Mouse (Mus musculus): ENCODE results near the gene Madd. TPM values are rescaled to one million over a fixed set of nuclear protein-coding genes. Genes with fewer than 3 reads are reported as not detected.

Madd gene
- polyA plus RNA-seq, 1 experiment from 2014 or later = 14.8 TPM

- no peaks in the 10 kb centered on the region for H3K9me3 ChIP-seq (replicated peaks)
- no peak overlapping the region for H3K4me2 ChIP-seq (replicated peaks)
- ATAC-seq (ENCODE audit: insufficient number of reproducible peaks, low FRiP score, low TSS enrichment, low read depth) = no peak
- no peaks in the 10 kb centered on the region for H3K27me3 ChIP-seq
- no peak overlapping the region for H3K9ac ChIP-seq
- no peaks in the 10 kb centered on the region for H3K4me1 ChIP-seq
- no peak overlapping the region for H3K4me3 ChIP-seq (replicated peaks)
- H3K36me3 ChIP-seq = no peaks in the 10 kb centered on the region
- 61% methylated on average over 6 of the region's 6 CpGs for WGBS
- no peak overlapping the region for H3K27ac ChIP-seq (replicated peaks)
These were observed 93.4 kb downstream of the Madd start for GRCm38 (mm10) chr2:91090208-91090607.

GRCm38 (mm10) chr2:91088987-91089386 is 94.7 kb downstream of the Madd start:
- H3K27ac ChIP-seq (replicated peaks) = no peak overlapping the region
- H3K4me2 ChIP-seq (replicated peaks) = no peak overlapping the region
- no peaks in the 10 kb centered on the region for H3K36me3 ChIP-seq
- no peak for ATAC-seq (ENCODE audit: insufficient number of reproducible peaks, low FRiP score, low TSS enrichment, low read depth)
- 81% methylated on average over 9 of the region's 9 CpGs for WGBS
- H3K4me3 ChIP-seq (replicated peaks) = no peak overlapping the region
- no peak overlapping the region for H3K9ac ChIP-seq
- H3K27me3 ChIP-seq = no peaks in the 10 kb centered on the region
- no peaks in the 10 kb centered on the region for H3K9me3 ChIP-seq (replicated peaks)
- H3K4me1 ChIP-seq = no peaks in the 10 kb centered on the region

GRCm38 (mm10) chr2:91087453-91087852 is 96.2 kb downstream of the Madd start:
- 85% methylated on average over 9 of the region's 9 CpGs for whole genome bisulfite sequencing
- Histone ChIP-seq H3K9ac (no peak overlapping the region), H3K27me3 (no peaks in the 10 kb centered on the region), H3K4me2 (replicated peaks) (no peak overlapping the region), H3K27ac (replicated peaks) (no peak overlapping the region), H3K9me3 (replicated peaks) (no peaks in the 10 kb centered on the region), H3K4me1 (no peaks in the 10 kb centered on the region), H3K4me3 (replicated peaks) (no peak overlapping the region), H3K36me3 (no peaks in the 10 kb centered on the region)
- no peak for ATAC-seq (ENCODE audit: insufficient number of reproducible peaks, low FRiP score, low TSS enrichment, low read depth)

Other genes with a start within 250 kb of the Madd start
- gene Celf1, start 243.5 kb downstream of the Madd start, polyA plus RNA-seq (2015; fragmentation: Nextera tagmentation; extraction: Ambion mirVana) = 66.4 and 66.7 TPM in 2 replicates
- gene Rapsn, start 148.2 kb downstream of the Madd start, polyA plus RNA-seq (2015; fragmentation: Nextera tagmentation; extraction: Ambion mirVana) = 24.0 and 34.6 TPM in 2 replicates
- gene Psmc3, start 129.8 kb downstream of the Madd start, polyA plus RNA-seq (2015; fragmentation: Nextera tagmentation; extraction: Ambion mirVana) = 282 and 288 TPM in 2 replicates
- 75.8 and 80.0 TPM in 2 replicates for gene Slc39a13, start 113.4 kb downstream of the Madd start, polyA plus RNA-seq (2015; fragmentation: Nextera tagmentation; extraction: Ambion mirVana)
- gene Spi1, start 101.4 kb downstream of the Madd start, polyA plus RNA-seq (2015; fragmentation: Nextera tagmentation; extraction: Ambion mirVana) = 12.3 and 12.4 TPM in 2 replicates
- 0.32 and 0.40 TPM in 2 replicates for gene Mybpc3, start 65.7 kb downstream of the Madd start, polyA plus RNA-seq (2015; fragmentation: Nextera tagmentation; extraction: Ambion mirVana)
- gene Nr1h3, start 19.0 kb upstream of the Madd start, polyA plus RNA-seq (2015; fragmentation: Nextera tagmentation; extraction: Ambion mirVana) = 1.8 and 1.9 TPM in 2 replicates
- gene Acp2, start 19.0 kb upstream of the Madd start, polyA plus RNA-seq (2015; fragmentation: Nextera tagmentation; extraction: Ambion mirVana) = 24.2 and 28.3 TPM in 2 replicates
- gene Ddb2, start 53.1 kb upstream of the Madd start, polyA plus RNA-seq (2015; fragmentation: Nextera tagmentation; extraction: Ambion mirVana) = 18.7 and 19.9 TPM in 2 replicates
- 55.1 and 62.8 TPM in 2 replicates for gene Pacsin3, start 72.1 kb upstream of the Madd start, polyA plus RNA-seq (2015; fragmentation: Nextera tagmentation; extraction: Ambion mirVana)
- 83.0 and 83.4 TPM in 2 replicates for gene Arfgap2, start 81.1 kb upstream of the Madd start, polyA plus RNA-seq (2015; fragmentation: Nextera tagmentation; extraction: Ambion mirVana)

Data from embryonic facial prominence, embryonic 15.5 days (tissue).